Mouse (Mus musculus) heart, embryonic 11.5 days (tissue): ENCODE measurements around the gene Shisa9. TPM values are rescaled to one million over a fixed set of nuclear protein-coding genes. Genes with fewer than 3 reads are reported as not detected.

Experiments
- ATAC-seq: fragments of 200-750 bp; cut with Nextera tagmentation; replicated peaks from 2 replicates; pipeline ENCODE4 v1.8.0; 2017; ENCODE audit warnings: moderate library complexity; ENCODE audit not compliant: insufficient number of reproducible peaks, low FRiP score, low TSS enrichment
- H3K27ac ChIP-seq: fragments of 300-500 bp; sonication (generic); 2 replicates; pipeline ENCODE4 v1.5.1; 2014; ENCODE audit warnings: mild to moderate bottlenecking, low read depth, low read length
- H3K27me3 ChIP-seq: fragments of 300-500 bp; sonication (generic); 2 replicates; pipeline ENCODE4 v1.6.1; 2014; ENCODE audit warnings: mild to moderate bottlenecking, low read length, mixed read lengths; ENCODE audit not compliant: control insufficient read depth, insufficient read depth
- H3K36me3 ChIP-seq: fragments of 300-500 bp; sonication (generic); 2 replicates; pipeline ENCODE4 v1.6.1; 2014; ENCODE audit warnings: mild to moderate bottlenecking, low read length, moderate library complexity, mixed read lengths; ENCODE audit not compliant: control insufficient read depth, insufficient read depth
- H3K4me1 ChIP-seq: fragments of 300-500 bp; sonication (generic); 2 replicates; pipeline ENCODE4 v1.6.1; 2014; ENCODE audit warnings: low read length; ENCODE audit not compliant: control insufficient read depth, insufficient read depth
- H3K4me2 ChIP-seq: fragments of 300-500 bp; sonication (generic); 2 replicates; pipeline ENCODE4 v1.6.1; 2014; ENCODE audit warnings: mild to moderate bottlenecking, moderate library complexity
- H3K4me3 ChIP-seq: fragments of 300-500 bp; sonication (generic); 2 replicates; pipeline ENCODE4 v1.5.1; 2014; ENCODE audit warnings: low read depth, low read length
- H3K9ac ChIP-seq: fragments of 300-500 bp; sonication (generic); 2 replicates; pipeline ENCODE4 v1.6.1; 2014; ENCODE audit warnings: mild to moderate bottlenecking, low read depth, low read length, moderate library complexity
- H3K9me3 ChIP-seq: fragments of 300-500 bp; sonication (generic); replicated peaks from 2 replicates; pipeline ENCODE4 v1.6.1; 2016; ENCODE audit warnings: low read length; ENCODE audit not compliant: control insufficient read depth
- WGBS: fragments of 180-500 bp; shearing (Covaris S2); extraction: QIAGEN DNeasy Blood & Tissue Kit; methylation state at CpG from one replicate; pipeline ENCODE4 v1.1.7; 2014; ENCODE audit not compliant: insufficient replicate concordance; 5-methylcytosine and 5-hydroxymethylcytosine counted together
- polyA plus RNA-seq: library from polyadenylated mRNA; unstranded; fragments of >200 nt; fragmentation: Nextera tagmentation; extraction: Ambion mirVana; gene quantifications from 2 replicates; pipeline ENCODE4 v1.2.1, GENCODE M21; 2014

Shisa9 gene
- polyA plus RNA-seq, 1 experiment from 2014 or later = 0.72 TPM

DNA sequence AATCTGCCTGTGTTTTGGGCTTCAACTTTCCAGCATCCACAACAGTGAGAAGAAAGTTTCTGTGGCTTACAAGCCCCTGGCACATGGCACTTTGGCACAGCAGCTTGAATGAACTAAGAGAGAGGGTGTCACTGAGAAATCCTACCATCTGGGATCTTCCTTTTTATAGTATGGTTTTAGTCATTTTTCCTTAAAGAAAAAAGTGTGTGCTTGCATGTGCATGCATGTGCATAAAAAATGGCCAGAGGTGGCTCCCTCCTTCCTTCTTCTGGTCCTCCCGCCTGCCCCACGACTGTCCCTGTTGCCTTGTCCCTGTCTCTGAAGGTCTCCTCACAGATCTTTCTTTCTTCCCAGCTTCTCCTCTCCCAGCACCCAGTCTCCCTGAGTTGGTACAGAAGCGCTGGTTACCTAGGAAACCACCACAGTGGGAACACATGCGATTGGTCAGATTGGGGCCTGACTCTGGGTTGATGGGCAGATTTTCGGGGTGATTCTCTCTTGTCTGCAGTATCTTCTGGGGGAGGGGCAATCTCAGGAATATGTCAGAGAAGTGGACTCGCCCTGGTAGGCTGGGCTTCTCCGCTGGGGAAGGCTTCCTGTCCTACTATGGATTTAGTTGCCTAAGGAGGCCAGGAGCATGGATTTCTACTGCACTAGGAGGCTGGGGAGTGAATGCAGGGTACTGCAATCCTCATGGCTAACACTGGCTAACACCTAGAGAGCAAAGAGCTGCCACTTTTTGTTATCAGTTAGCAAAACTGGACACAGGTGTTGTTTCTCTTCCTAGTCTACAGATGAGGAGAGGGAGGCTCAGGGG lies 131.3 kb downstream of the Shisa9 start:
- H3K4me1 ChIP-seq = no peaks in the 10 kb centered on the region

GRCm38 (mm10) chr16:12116926-12117325 lies 133.0 kb downstream of the Shisa9 start:
- H3K9ac ChIP-seq = no peak overlapping the region
- WGBS = 75% methylated on average over 1 of the region's 1 CpGs
- no peaks in the 10 kb centered on the region for H3K4me1 ChIP-seq
- no peak overlapping the region for H3K4me2 ChIP-seq
- H3K36me3 ChIP-seq = no peaks in the 10 kb centered on the region
- no peaks in the 10 kb centered on the region for H3K9me3 ChIP-seq
- no peaks in the 10 kb centered on the region for H3K27me3 ChIP-seq
- no peak for ATAC-seq
- H3K27ac ChIP-seq = no peak overlapping the region
- H3K4me3 ChIP-seq = no peak overlapping the region

More for the DNA sequence above, 131.3 kb downstream of the Shisa9 start:
- Histone ChIP-seq H3K9me3 (no peaks in the 10 kb centered on the region), H3K27me3 (no peaks in the 10 kb centered on the region), H3K36me3 (no peaks in the 10 kb centered on the region), H3K27ac (no peak overlapping the region), H3K9ac (no peak overlapping the region), H3K4me2 (no peak overlapping the region), H3K4me3 (no peak overlapping the region)
- no peak for ATAC-seq
- WGBS = 54% methylated on average over 7 of the region's 7 CpGs

DNA sequence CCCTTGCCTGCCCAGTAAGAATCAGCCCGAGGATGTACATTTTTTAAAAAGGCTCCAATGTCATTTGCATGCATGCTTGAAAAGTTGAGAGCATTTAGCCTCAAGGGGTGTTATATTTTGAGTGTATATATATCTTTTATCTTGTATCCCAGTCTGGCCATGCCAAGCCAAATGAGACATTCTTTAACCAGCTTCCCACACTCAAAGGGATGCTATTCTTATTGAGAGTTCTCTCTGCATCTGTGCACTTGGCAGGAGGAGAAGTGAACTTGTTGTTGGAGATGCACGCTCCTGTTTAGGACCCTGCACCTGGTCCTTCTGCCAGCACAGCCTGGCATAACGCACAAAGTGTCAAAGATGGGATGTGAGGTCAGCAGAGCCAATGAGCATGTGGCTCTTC lies 135.6 kb downstream of the Shisa9 start:
- no peak overlapping the region for H3K27ac ChIP-seq
- no peak overlapping the region for H3K4me2 ChIP-seq
- H3K9me3 ChIP-seq = no peaks in the 10 kb centered on the region
- no peaks in the 10 kb centered on the region for H3K36me3 ChIP-seq
- no peaks in the 10 kb centered on the region for H3K27me3 ChIP-seq
- no peak overlapping the region for H3K9ac ChIP-seq
- no peaks in the 10 kb centered on the region for H3K4me1 ChIP-seq
- 80% methylated on average over 3 of the region's 3 CpGs for WGBS
- no peak overlapping the region for H3K4me3 ChIP-seq
- ATAC-seq = no peak

- Histone ChIP-seq H3K9me3 (no peaks in the 10 kb centered on the region), H3K4me2 (no peak overlapping the region), H3K27me3 (no peaks in the 10 kb centered on the region), H3K36me3 (no peaks in the 10 kb centered on the region), H3K4me3 (no peak overlapping the region), H3K4me1 (no peaks in the 10 kb centered on the region), H3K9ac (no peak overlapping the region), H3K27ac (no peak overlapping the region)
- no peak for ATAC-seq
- 81% methylated on average over 3 of the region's 3 CpGs for WGBS
Observed at GRCm38 (mm10) chr16:12129782-12130181, 145.9 kb downstream of the Shisa9 start.

DNA sequence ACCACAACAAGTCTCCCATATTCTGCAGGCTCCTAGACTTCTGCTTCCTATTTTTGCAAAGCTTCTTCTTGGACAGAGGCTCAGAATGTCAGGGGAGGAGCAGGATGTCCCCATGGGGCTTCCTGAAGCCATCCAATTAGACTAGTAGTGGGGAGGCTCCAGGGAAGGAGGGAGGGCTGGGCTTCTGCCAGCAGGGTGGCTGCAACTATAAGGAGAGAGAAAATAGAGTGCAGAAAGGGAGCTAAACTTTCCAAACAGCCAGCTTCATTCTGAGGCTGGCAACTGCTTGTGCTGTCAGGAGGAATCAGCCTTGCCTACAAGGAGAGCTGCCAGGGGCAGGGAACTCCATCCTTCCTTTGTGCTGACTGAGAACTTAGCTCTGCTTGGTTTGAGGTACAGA lies 162.8 kb downstream of the Shisa9 start:
- no peak overlapping the region for H3K27ac ChIP-seq
- no peaks in the 10 kb centered on the region for H3K36me3 ChIP-seq
- H3K9ac ChIP-seq = no peak overlapping the region
- H3K4me3 ChIP-seq = no peak overlapping the region
- no peaks in the 10 kb centered on the region; the same call in 1 of the 2 replicates for H3K4me1 ChIP-seq
- no peak overlapping the region for H3K4me2 ChIP-seq
- H3K27me3 ChIP-seq = no peaks in the 10 kb centered on the region
- no peak for ATAC-seq
- H3K9me3 ChIP-seq = no peaks in the 10 kb centered on the region

GRCm38 (mm10) chr16:12151986-12152385 lies 168.1 kb downstream of the Shisa9 start:
- Histone ChIP-seq H3K4me2 (no peak overlapping the region), H3K9me3 (no peaks in the 10 kb centered on the region), H3K27me3 (no peaks in the 10 kb centered on the region), H3K4me1 (no peaks in the 10 kb centered on the region), H3K4me3 (no peak overlapping the region), H3K9ac (no peak overlapping the region), H3K27ac (no peak overlapping the region), H3K36me3 (no peaks in the 10 kb centered on the region)
- 71% methylated on average over 4 of the region's 4 CpGs for WGBS
- ATAC-seq = no peak

DNA sequence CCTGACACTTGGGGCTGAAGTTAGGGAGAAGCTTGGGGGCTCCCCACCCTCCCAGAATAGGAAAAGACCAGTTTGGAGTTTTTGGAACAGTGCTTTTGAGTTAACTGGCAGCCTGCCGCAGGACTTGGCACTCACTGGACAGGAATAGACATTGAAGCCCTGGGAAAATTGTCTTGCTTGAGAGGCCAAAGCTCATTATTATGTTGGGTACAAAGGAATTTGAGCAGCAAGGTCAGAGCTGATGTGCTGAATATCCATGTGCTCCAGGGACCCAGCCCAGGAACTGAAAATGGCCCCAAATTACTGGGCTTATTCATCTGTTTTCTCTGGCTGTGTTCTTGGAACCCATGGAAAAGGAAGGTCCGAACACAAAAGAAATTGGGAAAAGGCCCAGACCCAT lies 170.6 kb downstream of the Shisa9 start:
- Histone ChIP-seq H3K9ac (no peak overlapping the region), H3K4me3 (no peak overlapping the region), H3K4me1 (no peaks in the 10 kb centered on the region), H3K4me2 (no peak overlapping the region), H3K9me3 (no peaks in the 10 kb centered on the region), H3K36me3 (no peaks in the 10 kb centered on the region), H3K27ac (no peak overlapping the region), H3K27me3 (no peaks in the 10 kb centered on the region)
- ATAC-seq = no peak
- 82% methylated on average over 2 of the region's 2 CpGs for WGBS

- Histone ChIP-seq H3K27me3 (no peaks in the 10 kb centered on the region), H3K4me1 (no peaks in the 10 kb centered on the region), H3K4me2 (no peak overlapping the region), H3K9ac (no peak overlapping the region), H3K9me3 (no peaks in the 10 kb centered on the region), H3K36me3 (no peaks in the 10 kb centered on the region), H3K4me3 (no peak overlapping the region), H3K27ac (no peak overlapping the region)
- WGBS = 84% methylated on average over 1 of the region's 1 CpGs
- no peak for ATAC-seq
Observed at GRCm38 (mm10) chr16:12173482-12174041, 189.6 kb downstream of the Shisa9 start.

DNA sequence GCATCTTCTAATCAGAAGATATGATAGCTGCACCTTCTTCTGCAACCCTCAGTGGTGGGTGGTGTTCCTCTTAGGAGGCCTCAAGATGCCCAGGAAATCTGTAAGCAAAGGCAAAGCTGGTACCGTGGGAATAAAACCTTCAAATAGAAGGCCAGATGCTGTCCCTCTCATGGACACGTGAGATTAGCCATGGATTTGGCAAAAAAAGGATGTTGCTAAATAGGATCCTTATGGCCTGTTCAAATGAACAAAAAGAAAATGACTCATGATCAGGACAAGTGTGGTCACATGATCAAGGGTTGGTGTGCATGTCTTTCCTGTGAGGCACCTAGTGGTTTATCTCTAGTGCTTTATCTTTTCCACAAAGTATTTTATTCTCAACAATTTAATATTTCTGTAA lies 194.1 kb downstream of the Shisa9 start:
- H3K9ac ChIP-seq = no peak overlapping the region
- H3K36me3 ChIP-seq = no peaks in the 10 kb centered on the region
- WGBS = 81% methylated on average over 2 of the region's 2 CpGs
- H3K4me1 ChIP-seq = no peaks in the 10 kb centered on the region
- H3K4me2 ChIP-seq = no peak overlapping the region
- H3K27me3 ChIP-seq = no peaks in the 10 kb centered on the region
- ATAC-seq = no peak
- no peak overlapping the region for H3K4me3 ChIP-seq
- no peaks in the 10 kb centered on the region for H3K9me3 ChIP-seq
- no peak overlapping the region for H3K27ac ChIP-seq
